10 mouse cellular contexts compared by ENCODE assay signal in genomic region chr17:34984218-34984617, GRCm38 (mm10). TPM values are rescaled to one million over a fixed set of nuclear protein-coding genes. Genes with fewer than 3 reads are reported as not detected.
A peak's percentile ranks its signal among the peaks of the same experiment; 100 is the strongest.
DNase-seq lines count a peak whose midpoint lies in the region; ATAC-seq and TF ChIP-seq lines count a peak whose summit lies in the region.
"Had no signal": no experiment of that assay in that cellular context is flagged by ENCODE, and none has a peak within 500 bp of the region (broad histone marks: within the 10 kb centered on the region; RNA-seq: fewer than 3 reads in every experiment).

No protein-coding gene starts in this region.

- H3K36me3 ChIP-seq in kidney, adult 2 months (ENCODE audit: control insufficient read depth, insufficient read depth, low read length) = no peaks in the 10 kb centered on the region
- peaks cover 22% of the 10 kb centered on the region for H3K36me3 ChIP-seq in kidney, embryonic 16.5 days (ENCODE audit: insufficient read depth, low read length)
- H3K36me3 ChIP-seq in C2C12 (ENCODE audit: control insufficient read depth, insufficient read depth) (peaks cover 45% of the 10 kb centered on the region), E14TG2a.4 (ENCODE audit: insufficient read depth, low read length) (peaks cover 58% of the 10 kb centered on the region)
- H3K36me3 ChIP-seq in liver, embryonic 14.5 days (replicated peaks; ENCODE audit: control insufficient read depth, insufficient read depth, low read depth) = peaks cover 27% of the 10 kb centered on the region

- H3K79me3 ChIP-seq in C2C12 (ENCODE audit: low read depth) = peaks cover 43% of the 10 kb centered on the region

- ATAC-seq in kidney, embryonic 16.5 days (ENCODE audit: low FRiP score, low TSS enrichment) = no peak
- no peak for ATAC-seq in liver, embryonic 14.5 days (ENCODE audit: insufficient read depth)

- H3K4me3 ChIP-seq in kidney, adult 2 months (ENCODE audit: insufficient read depth, low read depth, low read length) = no peak overlapping the region
- no peak overlapping the region for H3K4me3 ChIP-seq in kidney, embryonic 16.5 days (ENCODE audit: low read length)
- no peak overlapping the region for H3K4me3 ChIP-seq in C2C12 (ENCODE audit: insufficient read depth, poor library complexity, severe bottlenecking)
- H3K4me3 ChIP-seq in E14TG2a.4 (replicated peaks; ENCODE audit: low read length) = no peak overlapping the region
- H3K4me3 ChIP-seq in liver, embryonic 14.5 days (ENCODE audit: insufficient read depth in 1 of 2, low read depth in 2 of 2, low read length in 2 of 2) = no peak overlapping the region
- H3K4me3 ChIP-seq: stomach, embryonic 15.5 days had no signal

- no peak overlapping the region for H3K4me2 ChIP-seq in kidney, embryonic 16.5 days (replicated peaks; ENCODE audit: low read depth, low read length)
- H3K4me2 ChIP-seq in liver, embryonic 14.5 days (ENCODE audit: low read depth) = no peak overlapping the region
- H3K4me2 ChIP-seq: stomach, embryonic 15.5 days had no signal

- H3K9ac ChIP-seq in kidney, embryonic 16.5 days (replicated peaks; ENCODE audit: low read length) = no peak overlapping the region
- no peak overlapping the region for H3K9ac ChIP-seq in liver, embryonic 14.5 days (replicated peaks)
- H3K9ac ChIP-seq: stomach, embryonic 15.5 days had no signal

- no peak for TF ChIP-seq CTCF in kidney, adult 2 months (conservative IDR thresholded peaks at IDR 0.05; ENCODE audit: insufficient read depth, insufficient read length, low read depth, low read length)
- peak; percentile 8 for TF ChIP-seq CTCF in C2C12 (IDR thresholded peaks at IDR 0.05; ENCODE audit: control insufficient read depth, insufficient read depth, insufficient read length)
- peak; percentile 67 for TF ChIP-seq CTCF in E14TG2a.4 (conservative IDR thresholded peaks at IDR 0.05; ENCODE audit: low read length)
- peak; percentile 70 for TF ChIP-seq CTCF in liver, embryonic 14.5 days (IDR thresholded peaks at IDR 0.05; ENCODE audit: low read depth)

- H3K4me1 ChIP-seq in kidney, adult 2 months (ENCODE audit: control insufficient read depth, insufficient read depth, low read length) = peaks cover 15% of the 10 kb centered on the region; the same call in 1 of the 2 replicates
- H3K4me1 ChIP-seq in kidney, embryonic 16.5 days (ENCODE audit: insufficient read depth, low read length) = peaks cover 27% of the 10 kb centered on the region
- peaks cover 47% of the 10 kb centered on the region for H3K4me1 ChIP-seq in E14TG2a.4 (replicated peaks; ENCODE audit: low read depth, low read length)
- peaks cover 7 to 18% of the 10 kb centered on the region in 2 experiments; a peak in 3 of 4 replicates for H3K4me1 ChIP-seq in liver, embryonic 14.5 days (replicated peaks; ENCODE audit: control insufficient read depth in 2 of 2, insufficient read depth in 2 of 2, low read length in 1 of 2)

- no peaks in the 10 kb centered on the region for H3K9me3 ChIP-seq in kidney, embryonic 16.5 days (ENCODE audit: low read length)
- H3K9me3 ChIP-seq in E14TG2a.4 (ENCODE audit: low read length) = no peaks in the 10 kb centered on the region
- H3K9me3 ChIP-seq in liver, embryonic 14.5 days (ENCODE audit: control insufficient read depth, low read length) = no peaks in the 10 kb centered on the region
- H3K9me3 ChIP-seq: stomach, embryonic 15.5 days had no signal

- no peaks in the 10 kb centered on the region for H3K27me3 ChIP-seq in kidney, adult 2 months (replicated peaks; ENCODE audit: control insufficient read depth, insufficient read depth, low read length)
- no peaks in the 10 kb centered on the region for H3K27me3 ChIP-seq in kidney, embryonic 16.5 days (ENCODE audit: insufficient read depth, low read length)
- H3K27me3 ChIP-seq in C2C12 (ENCODE audit: control insufficient read depth, insufficient read depth, insufficient read length) (no peaks in the 10 kb centered on the region), E14TG2a.4 (ENCODE audit: insufficient read depth, low read length) (no peaks in the 10 kb centered on the region)
- no peaks in the 10 kb centered on the region for H3K27me3 ChIP-seq in liver, embryonic 14.5 days (ENCODE audit: control insufficient read depth, insufficient read depth, low read length)
- H3K27me3 ChIP-seq: stomach, embryonic 15.5 days had no signal

- H3ac ChIP-seq in C2C12 (ENCODE audit: control insufficient read depth, insufficient read length, low read depth) = no peak overlapping the region

- no peak for TF ChIP-seq POLR2A in kidney, adult 2 months (IDR thresholded peaks at IDR 0.05; ENCODE audit: low read depth, low read length)

- TF ChIP-seq EP300 in liver, embryonic 14.5 days (IDR thresholded peaks at IDR 0.05; ENCODE audit: low read depth) = no peak

- no peak overlapping the region for H3K27ac ChIP-seq in kidney, adult 2 months (ENCODE audit: insufficient read depth, low read depth, low read length)
- no peak overlapping the region for H3K27ac ChIP-seq in kidney, embryonic 16.5 days (ENCODE audit: low read length)
- no peak overlapping the region for H3K27ac ChIP-seq in liver, embryonic 14.5 days
- H3K27ac ChIP-seq: stomach, embryonic 15.5 days had no signal

- 69% methylated on average over 2 of the region's 2 CpGs for WGBS in kidney, adult 2 months
- 67% methylated on average over 2 of the region's 2 CpGs for WGBS in kidney, embryonic 16.5 days
- WGBS in liver, embryonic 14.5 days (ENCODE audit: insufficient replicate concordance) = 56% methylated on average over 2 of the region's 2 CpGs

- peak; percentile 49 for DNase-seq in kidney, adult 2 months
- DNase-seq in liver, embryonic 14.5 days (ENCODE audit: low read depth in 3 of 3, low spot score in 3 of 3) = peak in 1 of 3 experiments; percentile 30
- no peak for DNase-seq in left cerebral cortex, postnatal 36 days (ENCODE audit: low spot score in 2 of 2)
- DNase-seq in gastrocnemius, postnatal 25 days = no peak
- DNase-seq: kidney, postnatal 10 days had no signal

- intact Hi-C loops in left cerebral cortex, postnatal 36 days (cut with DNase I) = loop anchor here (5.0 kb wide), 1 partner anchor 132 kb away; the partner anchor contains the start of genes Nelfe and Skiv2l

- peaks cover 62% of the 10 kb centered on the region for H3K79me2 ChIP-seq in C2C12 (ENCODE audit: control insufficient read depth, insufficient read depth)

TF ChIP-seq in C2C12, 6 proteins besides CTCF, POLR2A, EP300 and RAD21:
- no peak for TF ChIP-seq MYOD1 (IDR thresholded peaks at IDR 0.05; ENCODE audit: control insufficient read depth, insufficient read length, low read depth)

RNA-seq across cellular contexts. Expression of gene Lsm2, which starts 2.6 kb away (rescaled TPM):
- 70.2 and 88.2 TPM in 2 replicates for polyA plus RNA-seq in kidney, adult 2 months (2012; rRNA removed)
- 206 and 230 TPM in 2 replicates for polyA plus RNA-seq in kidney, embryonic 16.5 days (2015; fragmentation: Nextera tagmentation; extraction: Ambion mirVana)
- polyA plus RNA-seq in C2C12 (2012; fragmentation: generic; extraction: Trizol) = 133 TPM
- 81.5 and 121 TPM in 2 replicates for polyA plus RNA-seq in liver, embryonic 14.5 days (2012; rRNA removed)
- polyA plus RNA-seq in liver, embryonic 14.5 days (2014; fragmentation: Nextera tagmentation; extraction: Ambion mirVana) = 122 and 132 TPM in 2 replicates
- 10 to 100 TPM; 19.4 to 19.8 TPM for total RNA-seq in left cerebral cortex, postnatal 36 days (2021)
- 10 to 100 TPM; 15.0 to 15.4 TPM for total RNA-seq in gastrocnemius, postnatal 25 days (2021)

RNA-seq across cellular contexts. Expression of gene Hspa1l, which starts 11.7 kb away (rescaled TPM):
- 0.33 and 0.58 TPM in 2 replicates for polyA plus RNA-seq in kidney, adult 2 months (2012; rRNA removed)
- polyA plus RNA-seq in kidney, embryonic 16.5 days (2015; fragmentation: Nextera tagmentation; extraction: Ambion mirVana) = 1.0 and 1.3 TPM in 2 replicates
- polyA plus RNA-seq in C2C12 (2012; fragmentation: generic; extraction: Trizol) = 0.99 TPM
- polyA plus RNA-seq in liver, embryonic 14.5 days (2012; rRNA removed) = 0.02 TPM in 1 of 2 replicates, not detected in the other
- 0.19 and 0.25 TPM in 2 replicates for polyA plus RNA-seq in liver, embryonic 14.5 days (2014; fragmentation: Nextera tagmentation; extraction: Ambion mirVana)
- under 1 TPM in 1 of 2 experiments, not detected in 1; 0.32 TPM for total RNA-seq in left cerebral cortex, postnatal 36 days (2021)
- 10 to 100 TPM; 21.5 to 31.8 TPM for total RNA-seq in gastrocnemius, postnatal 25 days (2021)

RNA-seq across cellular contexts. Expression of gene Hspa1a, which starts 12.3 kb away (rescaled TPM):
- 23.4 and 31.5 TPM in 2 replicates for polyA plus RNA-seq in kidney, adult 2 months (2012; rRNA removed)
- polyA plus RNA-seq in kidney, embryonic 16.5 days (2015; fragmentation: Nextera tagmentation; extraction: Ambion mirVana) = 11.2 and 13.4 TPM in 2 replicates
- 1.8 TPM for polyA plus RNA-seq in C2C12 (2012; fragmentation: generic; extraction: Trizol)
- 0.90 and 2.5 TPM in 2 replicates for polyA plus RNA-seq in liver, embryonic 14.5 days (2012; rRNA removed)
- polyA plus RNA-seq in liver, embryonic 14.5 days (2014; fragmentation: Nextera tagmentation; extraction: Ambion mirVana) = 0.38 and 0.41 TPM in 2 replicates
- 10 to 100 TPM; 11.9 to 13.7 TPM for total RNA-seq in left cerebral cortex, postnatal 36 days (2021)
- 1 to 10 TPM; 5.9 to 8.1 TPM for total RNA-seq in gastrocnemius, postnatal 25 days (2021)

RNA-seq across cellular contexts. Expression of gene Gm20481, which starts 14.5 kb away (rescaled TPM):
- not detected in 2 replicates for polyA plus RNA-seq in kidney, adult 2 months (2012; rRNA removed)
- not detected in 2 replicates for polyA plus RNA-seq in kidney, embryonic 16.5 days (2015; fragmentation: Nextera tagmentation; extraction: Ambion mirVana)
- not detected for polyA plus RNA-seq in C2C12 (2012; fragmentation: generic; extraction: Trizol)
- polyA plus RNA-seq in liver, embryonic 14.5 days (2012; rRNA removed) = not detected in 2 replicates
- polyA plus RNA-seq in liver, embryonic 14.5 days (2014; fragmentation: Nextera tagmentation; extraction: Ambion mirVana) = not detected in 2 replicates
- total RNA-seq in left cerebral cortex, postnatal 36 days (2021) = not detected
- not detected for total RNA-seq in gastrocnemius, postnatal 25 days (2021)
- polyA plus RNA-seq: liver, embryonic 16.5 days; stomach, embryonic 15.5 days had no signal

RNA-seq across cellular contexts. Expression of gene Vars, which starts 16.6 kb away (rescaled TPM):
- polyA plus RNA-seq in kidney, adult 2 months (2012; rRNA removed) = 52.5 and 64.5 TPM in 2 replicates
- 132 and 137 TPM in 2 replicates for polyA plus RNA-seq in kidney, embryonic 16.5 days (2015; fragmentation: Nextera tagmentation; extraction: Ambion mirVana)
- polyA plus RNA-seq in C2C12 (2012; fragmentation: generic; extraction: Trizol) = 214 TPM
- polyA plus RNA-seq in liver, embryonic 14.5 days (2012; rRNA removed) = 58.2 and 67.6 TPM in 2 replicates
- polyA plus RNA-seq in liver, embryonic 14.5 days (2014; fragmentation: Nextera tagmentation; extraction: Ambion mirVana) = 61.7 and 77.3 TPM in 2 replicates
- total RNA-seq in left cerebral cortex, postnatal 36 days (2021) = 10 to 100 TPM; 38.2 to 47.2 TPM
- total RNA-seq in gastrocnemius, postnatal 25 days (2021) = 10 to 100 TPM; 29.4 to 31.2 TPM
